Mouse (Mus musculus) embryonic facial prominence, embryonic 12.5 days (tissue): Measurements from ENCODE around the gene Casz1. TPM values are rescaled to one million over a fixed set of nuclear protein-coding genes. Genes with fewer than 3 reads are reported as not detected.
A peak's percentile ranks its signal among the peaks of the same experiment; 100 is the strongest.

Experiments
- ATAC-seq: fragments of 200-750 bp; cut with Nextera tagmentation; 2 replicates; pipeline ENCODE4 v1.8.0; 2017; ENCODE audit not compliant: insufficient number of reproducible peaks, insufficient read depth, low FRiP score, low TSS enrichment
- H3K27ac ChIP-seq: fragments of 300-500 bp; sonication (generic); 2 replicates; pipeline ENCODE4 v1.5.1; 2016; ENCODE audit warnings: mild to moderate bottlenecking
- H3K27me3 ChIP-seq: fragments of 300-500 bp; sonication (generic); 2 replicates; pipeline ENCODE4 v1.6.1; 2016; ENCODE audit warnings: mild to moderate bottlenecking, moderate library complexity
- H3K36me3 ChIP-seq: fragments of 300-500 bp; sonication (generic); 2 replicates; pipeline ENCODE4 v1.6.1; 2016; ENCODE audit warnings: mild to moderate bottlenecking
- H3K4me1 ChIP-seq: fragments of 300-500 bp; sonication (generic); 2 replicates; pipeline ENCODE4 v1.6.1; 2016
- H3K4me2 ChIP-seq: fragments of 300-500 bp; sonication (generic); replicated peaks from 2 replicates; pipeline ENCODE4 v1.6.1; 2016; ENCODE audit warnings: mild to moderate bottlenecking, moderate library complexity
- H3K4me3 ChIP-seq: fragments of 300-500 bp; sonication (generic); 2 replicates; pipeline ENCODE4 v1.5.1; 2016; ENCODE audit warnings: mild to moderate bottlenecking
- H3K9ac ChIP-seq: fragments of 300-500 bp; sonication (generic); 2 replicates; pipeline ENCODE4 v1.6.1; 2016; ENCODE audit warnings: mild to moderate bottlenecking, moderate library complexity
- H3K9me3 ChIP-seq: fragments of 300-500 bp; sonication (generic); 2 replicates; pipeline ENCODE4 v1.6.1; 2016; ENCODE audit warnings: mild to moderate bottlenecking, moderate library complexity
- WGBS: fragments of 180-500 bp; shearing (Covaris S2); methylation state at CpG from one replicate; pipeline ENCODE4 v1.1.7; 2016; 5-methylcytosine and 5-hydroxymethylcytosine counted together
- polyA plus RNA-seq: library from polyadenylated mRNA; unstranded; fragments of >200 nt; fragmentation: Nextera tagmentation; extraction: Ambion mirVana; gene quantifications from 2 replicates; pipeline ENCODE4 v1.2.1, GENCODE M21; 2016

Casz1 gene
- polyA plus RNA-seq, 1 experiment from 2014 or later: 4.6 TPM

GRCm38 (mm10) chr4:148982274-148982673, 178.0 kb downstream of the Casz1 start:
- H3K4me1 ChIP-seq: peaks cover 39% of the 10 kb centered on the region
- no peaks in the 10 kb centered on the region for H3K36me3 ChIP-seq
- no peak overlapping the region for H3K9ac ChIP-seq
- no peak overlapping the region for H3K4me3 ChIP-seq
- H3K9me3 ChIP-seq: no peaks in the 10 kb centered on the region
- H3K27ac ChIP-seq: no peak overlapping the region
- H3K4me2 ChIP-seq: no peak overlapping the region
- 68% methylated on average over 6 of the region's 6 CpGs for WGBS
- ATAC-seq: no peak
- H3K27me3 ChIP-seq: no peaks in the 10 kb centered on the region

DNA sequence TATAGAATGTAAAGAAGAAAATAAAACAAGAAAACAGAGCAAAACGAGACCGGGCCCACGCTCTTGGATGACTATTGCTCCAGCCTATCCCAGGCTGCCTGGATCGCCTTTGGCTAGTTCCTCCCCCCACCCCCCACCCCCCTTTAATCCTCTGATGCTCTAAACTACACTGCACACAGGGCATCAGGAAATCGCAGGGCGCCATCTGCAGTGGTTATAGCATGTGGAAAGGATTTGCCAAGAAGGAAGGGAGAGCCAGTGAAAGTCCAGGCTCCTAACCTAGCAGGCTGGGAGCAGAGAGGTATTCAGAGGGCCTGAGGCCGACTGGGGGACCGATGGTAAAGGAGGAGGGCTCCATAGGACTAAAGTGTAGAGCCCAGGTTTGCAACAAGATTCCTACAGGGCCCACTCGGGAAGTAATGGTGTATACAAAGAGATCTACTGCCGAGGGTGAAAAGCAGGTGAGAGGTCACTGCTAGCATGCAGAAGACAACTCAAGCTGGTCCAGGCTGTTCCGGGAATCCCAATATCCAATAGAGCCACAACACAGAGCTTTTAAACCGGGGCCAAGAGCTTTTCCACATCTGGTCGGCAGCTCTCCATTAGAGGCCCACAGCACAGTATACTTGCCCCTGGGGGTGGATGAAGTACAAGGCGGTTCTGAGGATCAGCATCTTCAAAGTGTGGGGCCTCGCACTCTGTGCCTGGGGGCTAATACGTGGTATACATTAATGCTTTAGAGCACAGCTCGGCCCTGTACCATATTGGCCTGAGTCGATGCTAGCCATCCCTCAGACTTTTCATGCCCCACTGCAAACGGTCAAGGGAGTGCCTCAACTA, 180.7 kb downstream of the Casz1 start:
- no peak for ATAC-seq
- no peaks in the 10 kb centered on the region for H3K36me3 ChIP-seq
- H3K27ac ChIP-seq: peak overlapping the region; percentile 57
- H3K4me2 ChIP-seq: no peak overlapping the region; the same call in 1 of the 2 replicates
- no peaks in the 10 kb centered on the region for H3K9me3 ChIP-seq
- H3K4me3 ChIP-seq: no peak overlapping the region
- H3K9ac ChIP-seq: no peak overlapping the region
- H3K27me3 ChIP-seq: no peaks in the 10 kb centered on the region
- H3K4me1 ChIP-seq: peaks cover 40% of the 10 kb centered on the region
- 22% methylated on average over 19 of the region's 19 CpGs for WGBS

GRCm38 (mm10) chr4:148985541-148986476, 181.6 kb downstream of the Casz1 start:
- no peak for ATAC-seq
- peak overlapping the region; percentile 57 for H3K27ac ChIP-seq
- peaks cover 46% of the 10 kb centered on the region for H3K4me1 ChIP-seq
- no peak overlapping the region for H3K4me3 ChIP-seq
- no peaks in the 10 kb centered on the region for H3K27me3 ChIP-seq
- peak overlapping the region; percentile 11 for H3K4me2 ChIP-seq
- no peak overlapping the region for H3K9ac ChIP-seq
- WGBS: 17% methylated on average over 24 of the region's 24 CpGs
- no peaks in the 10 kb centered on the region for H3K36me3 ChIP-seq
- no peaks in the 10 kb centered on the region for H3K9me3 ChIP-seq

DNA sequence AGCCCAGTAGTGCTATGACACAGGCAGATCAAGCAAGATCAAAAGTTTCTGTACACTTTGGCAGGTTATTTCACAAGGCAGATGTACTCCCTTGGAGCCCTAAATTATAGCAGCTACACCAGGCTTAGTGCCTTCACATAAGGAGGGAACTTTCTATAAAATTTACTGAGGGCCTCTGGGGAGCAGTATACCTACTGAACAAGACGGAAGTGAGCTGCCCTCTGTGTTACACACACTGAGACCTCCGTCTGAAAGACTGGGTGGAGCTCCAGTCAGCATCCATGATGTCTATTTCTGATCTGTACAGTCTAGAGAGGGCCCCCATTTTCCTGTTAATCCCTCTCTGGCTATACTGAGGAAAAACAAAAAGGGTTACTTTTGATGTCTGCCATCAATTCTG, 185.8 kb downstream of the Casz1 start:
- no peaks in the 10 kb centered on the region for H3K27me3 ChIP-seq
- H3K4me3 ChIP-seq: no peak overlapping the region
- no peak overlapping the region for H3K4me2 ChIP-seq
- WGBS: 18% methylated on average over 2 of the region's 2 CpGs
- H3K36me3 ChIP-seq: no peaks in the 10 kb centered on the region
- no peak overlapping the region for H3K9ac ChIP-seq
- H3K9me3 ChIP-seq: no peaks in the 10 kb centered on the region
- H3K4me1 ChIP-seq: peaks cover 40% of the 10 kb centered on the region
- ATAC-seq: no peak
- 0 out of 2 replicates have a peak overlapping the region, but pooled peaks have one; percentile 1 for H3K27ac ChIP-seq

GRCm38 (mm10) chr4:148993948-148994347, 189.7 kb downstream of the Casz1 start:
- Histone ChIP-seq H3K9ac (no peak overlapping the region), H3K36me3 (0 out of 2 replicates have a peak, but pooled peaks cover 4% of the 10 kb centered on the region), H3K4me1 (peaks cover 9% of the 10 kb centered on the region; the same call in 1 of the 2 replicates), H3K27ac (no peak overlapping the region), H3K27me3 (no peaks in the 10 kb centered on the region), H3K4me2 (no peak overlapping the region), H3K4me3 (no peak overlapping the region), H3K9me3 (no peaks in the 10 kb centered on the region)
- no peak for ATAC-seq
- 87% methylated on average over 5 of the region's 5 CpGs for WGBS

DNA sequence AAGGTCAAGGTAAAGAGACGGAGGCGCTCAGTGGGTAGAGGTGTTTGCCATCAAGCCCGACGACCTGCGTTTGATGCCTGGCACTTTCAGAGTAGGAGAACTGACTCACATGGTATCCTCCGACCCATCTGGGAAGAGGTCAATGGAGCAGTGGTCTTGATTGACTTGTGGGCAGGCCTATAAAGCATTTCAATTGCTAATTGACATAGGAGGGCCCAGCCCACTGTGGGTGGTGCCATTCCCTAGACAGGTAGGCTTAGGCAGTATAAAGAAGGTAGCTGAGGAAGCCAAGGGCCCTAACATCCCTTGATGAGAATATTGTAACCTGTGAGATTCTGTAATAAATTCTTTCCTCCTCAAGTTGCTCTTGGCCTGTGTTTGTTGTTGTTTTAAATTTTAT, 196.5 kb downstream of the Casz1 start:
- 94% methylated on average over 6 of the region's 6 CpGs for WGBS
- Histone ChIP-seq H3K36me3 (0 out of 2 replicates have a peak, but pooled peaks cover 4% of the 10 kb centered on the region), H3K27me3 (no peaks in the 10 kb centered on the region), H3K4me3 (no peak overlapping the region), H3K9me3 (no peaks in the 10 kb centered on the region), H3K27ac (no peak overlapping the region), H3K4me1 (no peaks in the 10 kb centered on the region), H3K9ac (no peak overlapping the region), H3K4me2 (no peak overlapping the region)
- ATAC-seq: no peak

GRCm38 (mm10) chr4:149001515-149001914, 197.3 kb downstream of the Casz1 start:
- no peaks in the 10 kb centered on the region for H3K9me3 ChIP-seq
- no peak overlapping the region for H3K4me3 ChIP-seq
- H3K27me3 ChIP-seq: no peaks in the 10 kb centered on the region
- 0 out of 2 replicates have a peak, but pooled peaks cover 4% of the 10 kb centered on the region for H3K36me3 ChIP-seq
- no peak overlapping the region for H3K4me2 ChIP-seq
- 87% methylated on average over 5 of the region's 5 CpGs for WGBS
- no peak overlapping the region for H3K9ac ChIP-seq
- ATAC-seq: no peak
- H3K27ac ChIP-seq: no peak overlapping the region
- no peaks in the 10 kb centered on the region for H3K4me1 ChIP-seq

- Histone ChIP-seq H3K9me3 (no peaks in the 10 kb centered on the region), H3K27me3 (no peaks in the 10 kb centered on the region), H3K4me1 (no peaks in the 10 kb centered on the region), H3K27ac (no peak overlapping the region), H3K36me3 (0 out of 2 replicates have a peak, but pooled peaks cover 4% of the 10 kb centered on the region), H3K4me3 (no peak overlapping the region), H3K4me2 (no peak overlapping the region), H3K9ac (no peak overlapping the region)
- no peak for ATAC-seq
- 93% methylated on average over 11 of the region's 11 CpGs for WGBS
Measured at GRCm38 (mm10) chr4:149002441-149003093, 198.3 kb downstream of the Casz1 start.

Other genes with a start within 250 kb of the Casz1 start
- gene Exosc10, start 246.0 kb upstream of the Casz1 start, polyA plus RNA-seq: 106 and 109 TPM in 2 replicates
- 206 and 210 TPM in 2 replicates for gene Srm, start 212.9 kb upstream of the Casz1 start, polyA plus RNA-seq
- 0.25 and 0.54 TPM in 2 replicates for gene Masp2, start 201.9 kb upstream of the Casz1 start, polyA plus RNA-seq
- 362 and 375 TPM in 2 replicates for gene Tardbp, start 177.4 kb upstream of the Casz1 start, polyA plus RNA-seq
- gene Gm572, start 161.1 kb upstream of the Casz1 start, polyA plus RNA-seq: not detected in 2 replicates